Mouse (Mus musculus) MEL (cell line): ENCODE results near the gene Gpc3. TPM values are rescaled to one million over a fixed set of nuclear protein-coding genes. Genes with fewer than 3 reads are reported as not detected.

Experiments used
- DNase-seq: peaks from one replicate; pipeline ENCODE4 v3.0.0; 2011; ENCODE audit warnings: low read depth, low spot score
- H3K27ac ChIP-seq: 2 replicates; pipeline ENCODE4 v1.5.1; 2012; ENCODE audit warnings: low read depth, mild to moderate bottlenecking, control low read depth, low read length, moderate library complexity; ENCODE audit not compliant: control insufficient read depth
- H3K27me3 ChIP-seq, 2 experiments: fragments of 150-350 bp in 1 of 2; sonication (generic) in 1 of 2; 2 replicates each; pipeline ENCODE4 v1.6.1; 2012; ENCODE audit warnings: low read length in 2 of 2, mild to moderate bottlenecking in 2 of 2, improper control_type of control experiment in 1 of 2, moderate library complexity in 1 of 2; ENCODE audit not compliant: insufficient read depth in 2 of 2, control insufficient read depth in 1 of 2
- H3K36me3 ChIP-seq, 2 experiments: 2 replicates each; pipeline ENCODE4 v1.6.1; 2012 to 2014; ENCODE audit warnings: low read length in 2 of 2, improper control_type of control experiment in 1 of 2, inconsistent platforms in 1 of 2, mild to moderate bottlenecking in 1 of 2; ENCODE audit not compliant: insufficient read depth in 2 of 2, control insufficient read depth in 1 of 2
- H3K4me1 ChIP-seq, 2 experiments: fragments of 150-350 bp in 1 of 2; sonication (generic) in 1 of 2; 2 replicates each; pipeline ENCODE4 v1.6.1; 2012; ENCODE audit warnings: low read length in 2 of 2, improper control_type of control experiment in 1 of 2, mild to moderate bottlenecking in 1 of 2; ENCODE audit not compliant: insufficient read depth in 2 of 2, control insufficient read depth in 1 of 2
- H3K4me3 ChIP-seq, 2 experiments: fragments of 150-350 bp in 1 of 2; sonication (generic) in 1 of 2; 2 replicates each; pipeline ENCODE4 v1.5.1; 2012; ENCODE audit warnings: low read depth in 2 of 2, low read length in 2 of 2, mild to moderate bottlenecking in 2 of 2, moderate library complexity in 2 of 2, control low read depth in 1 of 2, improper control_type of control experiment in 1 of 2; ENCODE audit not compliant: control insufficient read depth in 1 of 2, insufficient read depth in 1 of 2
- H3K79me2 ChIP-seq: 2 replicates; pipeline ENCODE4 v1.6.1; 2012; ENCODE audit warnings: mild to moderate bottlenecking, low read length, moderate library complexity; ENCODE audit not compliant: control insufficient read depth, poor library complexity, insufficient read depth
- H3K9ac ChIP-seq: 2 replicates; pipeline ENCODE4 v1.6.1; 2012; ENCODE audit warnings: low read depth, mild to moderate bottlenecking, control low read depth, low read length, moderate library complexity; ENCODE audit not compliant: control insufficient read depth, poor library complexity, severe bottlenecking
- H3K9me3 ChIP-seq: fragments of 150-350 bp; sonication (generic); replicated peaks from 2 replicates; pipeline ENCODE4 v1.6.1; 2012; ENCODE audit warnings: mild to moderate bottlenecking, low read length, improper control_type of control experiment, moderate library complexity; ENCODE audit not compliant: insufficient read depth
- BHLHE40 ChIP-seq: IDR thresholded peaks from 2 replicates; pipeline ENCODE4 v1.6.1; 2012; ENCODE audit warnings: low read depth, mild to moderate bottlenecking, inconsistent platforms, low read length, improper control_type of control experiment, borderline replicate concordance
- CHD1 ChIP-seq: IDR thresholded peaks from 2 replicates; pipeline ENCODE4 v1.6.1; 2012; ENCODE audit warnings: low read depth, mild to moderate bottlenecking, inconsistent platforms, low read length, improper control_type of control experiment
- E2F4 ChIP-seq: IDR thresholded peaks from 2 replicates; pipeline ENCODE4 v1.6.1; 2011; ENCODE audit warnings: low read depth, low read length, improper control_type of control experiment, borderline replicate concordance
- ELF1 ChIP-seq: IDR thresholded peaks from 2 replicates; pipeline ENCODE4 v1.6.1; 2014; ENCODE audit warnings: low read depth, mild to moderate bottlenecking, inconsistent platforms, low read length, improper control_type of control experiment, moderate library complexity
- ETS1 ChIP-seq: IDR thresholded peaks from 2 replicates; pipeline ENCODE4 v1.6.1; 2012; ENCODE audit warnings: low read depth, mild to moderate bottlenecking, inconsistent platforms, low read length, improper control_type of control experiment, moderate library complexity
- GABPA ChIP-seq: IDR thresholded peaks from 2 replicates; pipeline ENCODE4 v1.6.1; 2012; ENCODE audit warnings: low read depth, mild to moderate bottlenecking, inconsistent platforms, low read length, improper control_type of control experiment, moderate library complexity
- JUND ChIP-seq: IDR thresholded peaks from 2 replicates; pipeline ENCODE4 v1.6.1; 2011; ENCODE audit warnings: low read depth, mild to moderate bottlenecking, improper control_type of control experiment, low read length
- KAT2A ChIP-seq: conservative IDR thresholded peaks from 2 replicates; pipeline ENCODE4 v1.6.1; 2012; ENCODE audit warnings: low read depth, low read length, improper control_type of control experiment, inconsistent platforms
- MAFK ChIP-seq: IDR thresholded peaks from 2 replicates; pipeline ENCODE4 v1.6.1; 2011; ENCODE audit warnings: low read depth, mild to moderate bottlenecking, low read length, improper control_type of control experiment, borderline replicate concordance
- MAZ ChIP-seq: IDR thresholded peaks from 2 replicates; pipeline ENCODE4 v1.6.1; 2012; ENCODE audit warnings: low read depth, mild to moderate bottlenecking, inconsistent platforms, low read length, improper control_type of control experiment
- MEF2A ChIP-seq: IDR thresholded peaks from 2 replicates; pipeline ENCODE4 v1.6.1; 2014; ENCODE audit warnings: low read depth, mild to moderate bottlenecking, inconsistent platforms, low read length, improper control_type of control experiment; ENCODE audit not compliant: poor library complexity, insufficient replicate concordance, severe bottlenecking; ENCODE audit errors: extremely low read depth
- MXI1 ChIP-seq: IDR thresholded peaks from 2 replicates; pipeline ENCODE4 v1.6.1; 2011; ENCODE audit warnings: mild to moderate bottlenecking, low read depth, low read length, improper control_type of control experiment
- MYB ChIP-seq: IDR thresholded peaks from 2 replicates; pipeline ENCODE4 v1.6.1; 2011; ENCODE audit warnings: mild to moderate bottlenecking, low read depth, low read length, improper control_type of control experiment
- NELFE ChIP-seq: IDR thresholded peaks from 2 replicates; pipeline ENCODE4 v1.6.1; 2011; ENCODE audit warnings: low read depth, low read length, improper control_type of control experiment
- POLR2AphosphoS2 ChIP-seq: IDR thresholded peaks from 2 replicates; pipeline ENCODE4 v1.6.1; 2011; ENCODE audit warnings: low read length, improper control_type of control experiment
- POLR2AphosphoS5 ChIP-seq: IDR thresholded peaks from 2 replicates; pipeline ENCODE4 v1.6.1; 2012; ENCODE audit warnings: low read depth, borderline replicate concordance, mild to moderate bottlenecking, inconsistent platforms, low read length, moderate library complexity, mixed read lengths
- RAD21 ChIP-seq: IDR thresholded peaks from 2 replicates; pipeline ENCODE4 v1.6.1; 2011; ENCODE audit warnings: mild to moderate bottlenecking, low read depth, low read length, improper control_type of control experiment
- SIN3A ChIP-seq: IDR thresholded peaks from 2 replicates; pipeline ENCODE4 v1.6.1; 2012; ENCODE audit warnings: low read length, improper control_type of control experiment, inconsistent platforms
- TBP ChIP-seq: IDR thresholded peaks from 2 replicates; pipeline ENCODE4 v1.8.0; 2011; ENCODE audit warnings: low read depth, low read length, improper control_type of control experiment
- UBTF ChIP-seq: IDR thresholded peaks from 2 replicates; pipeline ENCODE4 v1.6.1; 2012; ENCODE audit warnings: low read depth, mild to moderate bottlenecking, inconsistent platforms, low read length, improper control_type of control experiment, moderate library complexity, borderline replicate concordance; ENCODE audit not compliant: insufficient read depth
- USF1 ChIP-seq: IDR thresholded peaks from 2 replicates; pipeline ENCODE4 v1.6.1; 2014; ENCODE audit warnings: low read depth, mild to moderate bottlenecking, inconsistent platforms, low read length, improper control_type of control experiment, moderate library complexity
- USF2 ChIP-seq, 2 experiments: IDR thresholded peaks; 2 replicates each; pipeline ENCODE4 v1.6.1; 2011 to 2012; ENCODE audit warnings: improper control_type of control experiment in 2 of 2, low read length in 2 of 2, borderline replicate concordance in 1 of 2, inconsistent platforms in 1 of 2, low read depth in 1 of 2, mild to moderate bottlenecking in 1 of 2; ENCODE audit not compliant: insufficient read depth in 1 of 2
- ZNF384 ChIP-seq: IDR thresholded peaks from 2 replicates; pipeline ENCODE4 v1.6.1; 2012; ENCODE audit warnings: low read depth, mild to moderate bottlenecking, inconsistent platforms, low read length, improper control_type of control experiment
- polyA plus RNA-seq, 2 experiments: library from polyadenylated mRNA; stranded (reverse) in 1 of 2; unstranded in 1 of 2; fragments of >175 nt in 1 of 2; fragments of >200 nt in 1 of 2; gene quantifications; 2 replicates each; pipeline versions ENCODE4 v1.2.1 to v1.2.4; 2012; ENCODE audit warnings: low replicate concordance in 2 of 2, low read depth in 1 of 2; ENCODE audit not compliant: insufficient read length in 2 of 2, insufficient read depth in 1 of 2, missing spikeins in 1 of 2
- total RNA-seq: library from RNA; depleted of rRNA; stranded (reverse); fragments of 300-350 nt; gene quantifications from 2 replicates; pipeline ENCODE4 v1.2.3, GENCODE M21; 2012

Gene Gpc3
- total and polyA plus RNA-seq, 3 experiments = not detected

DNA sequence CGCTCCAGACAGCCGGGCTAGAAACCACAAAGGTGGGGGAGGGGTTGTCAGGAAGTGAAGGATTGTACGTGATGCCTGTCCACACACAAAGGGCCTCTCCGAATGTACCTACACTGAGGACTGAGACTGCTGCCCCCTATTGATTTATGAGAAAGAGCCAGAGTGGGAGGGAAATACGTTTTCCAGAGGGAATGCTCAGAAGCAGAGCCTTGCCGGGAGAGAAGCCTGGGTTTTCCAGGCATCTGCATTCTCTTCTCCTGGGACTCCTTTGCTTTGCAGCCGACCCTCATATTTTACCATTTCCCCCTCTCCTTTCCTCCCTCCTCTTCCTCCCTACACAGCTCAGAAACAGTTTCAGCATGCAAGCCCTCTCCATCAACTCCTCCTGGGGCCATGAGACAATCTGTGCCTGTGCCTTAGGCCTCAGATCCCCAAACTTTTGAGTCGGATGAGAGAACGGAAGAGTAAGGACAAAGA lies 37.8 kb upstream of the Gpc3 start:
- Histone ChIP-seq H3K79me2 (no peaks in the 10 kb centered on the region), H3K36me3 (no peaks in the 10 kb centered on the region), H3K27me3 (no peaks in the 10 kb centered on the region), H3K4me3 (no peak overlapping the region), H3K9me3 (no peaks in the 10 kb centered on the region), H3K9ac (no peak overlapping the region)
- DNase-seq = no peak
- TF ChIP-seq MAZ = no peak
- no peak for TF ChIP-seq ZNF384
- TF ChIP-seq MXI1 = no peak
- no peak for TF ChIP-seq RAD21
- no peak for TF ChIP-seq KAT2A
- no peak for TF ChIP-seq E2F4
- no peak for TF ChIP-seq MEF2A
- TF ChIP-seq POLR2AphosphoS2 = no peak
- no peak for TF ChIP-seq UBTF
- no peak for TF ChIP-seq NELFE
- no peak for TF ChIP-seq CHD1
- TF ChIP-seq USF1 = no peak
- no peak for TF ChIP-seq BHLHE40
- TF ChIP-seq SIN3A = no peak
- TF ChIP-seq MYB = no peak
- TF ChIP-seq, all 39 proteins: peak for 0
- Histone ChIP-seq H3K27ac (no peak overlapping the region), H3K4me1 (no peaks in the 10 kb centered on the region)

DNA sequence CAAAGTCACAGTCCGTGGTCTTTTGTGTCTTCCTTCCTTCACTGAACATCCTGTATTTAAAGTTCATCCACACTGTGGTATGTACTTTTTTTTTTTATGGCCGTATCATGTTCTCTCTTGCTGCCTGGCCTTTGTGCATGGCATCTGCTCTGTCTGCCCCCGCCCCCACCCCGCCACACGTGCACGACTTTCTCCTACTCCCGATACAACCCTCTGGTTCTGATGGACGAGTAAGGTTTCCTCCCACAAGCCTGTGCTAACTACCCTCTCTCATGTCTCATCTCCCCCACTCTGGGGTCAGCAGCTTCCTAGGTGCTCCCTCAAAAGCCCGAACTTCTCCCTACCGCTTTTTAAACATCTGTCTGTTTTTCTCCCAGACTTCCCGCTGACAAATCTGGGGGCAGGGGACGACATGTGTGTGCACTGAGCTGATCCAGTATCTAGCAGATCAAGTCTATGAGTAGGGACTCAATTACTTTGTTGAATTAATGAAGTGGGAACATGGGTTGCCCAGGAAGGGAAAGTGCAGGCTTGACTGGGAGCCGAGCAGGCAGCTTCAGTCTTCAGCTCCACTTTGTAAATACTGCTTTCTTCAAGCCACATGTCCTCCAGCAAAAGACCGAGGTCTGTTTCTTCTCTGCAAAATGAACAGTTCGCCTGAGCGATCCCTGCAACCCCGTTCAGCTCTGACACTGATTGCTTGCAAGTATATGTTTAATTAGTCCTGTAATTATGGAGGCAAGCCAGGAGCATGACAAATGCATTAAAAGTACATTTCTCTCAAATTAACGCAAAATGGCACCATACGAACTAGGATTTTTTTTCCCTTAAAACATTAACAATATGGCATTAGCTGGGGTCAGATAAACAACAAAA lies 35.4 kb upstream of the Gpc3 start:
- Histone ChIP-seq H3K79me2 (no peaks in the 10 kb centered on the region), H3K4me1 (no peaks in the 10 kb centered on the region), H3K27ac (no peak overlapping the region), H3K27me3 (no peaks in the 10 kb centered on the region), H3K4me3 (no peak overlapping the region), H3K9ac (no peak overlapping the region), H3K9me3 (no peaks in the 10 kb centered on the region), H3K36me3 (no peaks in the 10 kb centered on the region)
- no peak for TF ChIP-seq JUND
- no peak for TF ChIP-seq ELF1
- no peak for TF ChIP-seq USF2 (IDR thresholded peaks at IDR 0.05; ENCODE audit: borderline replicate concordance in 1 of 2, insufficient read depth in 1 of 2, low read depth in 1 of 2, low read length in 2 of 2)
- TF ChIP-seq TBP = no peak
- no peak for TF ChIP-seq GABPA
- no peak for TF ChIP-seq POLR2AphosphoS5
- TF ChIP-seq POLR2AphosphoS2 = no peak
- TF ChIP-seq ETS1 = no peak
- no peak for TF ChIP-seq MAFK
- TF ChIP-seq MXI1 = no peak
- no peak for DNase-seq
